Mouse (Mus musculus) limb, embryonic 11.5 days (tissue): ENCODE measurements around the gene Ino80. TPM values are rescaled to one million over a fixed set of nuclear protein-coding genes. Genes with fewer than 3 reads are reported as not detected.

ENCODE experiments used
- ATAC-seq: fragments of 200-750 bp; cut with Nextera tagmentation; 2 replicates; pipeline ENCODE4 v1.8.0; 2017; ENCODE audit warnings: low read depth; ENCODE audit not compliant: insufficient number of reproducible peaks, low FRiP score, low TSS enrichment
- DNase-seq: peaks from one replicate; pipeline ENCODE4 v3.0.0-alpha.2; 2015; ENCODE audit warnings: low spot score
- H3K27ac ChIP-seq: fragments of 300-500 bp; sonication (generic); replicated peaks from 2 replicates; pipeline ENCODE4 v1.5.1; 2014; ENCODE audit warnings: low read depth, mild to moderate bottlenecking, low read length
- H3K27me3 ChIP-seq: fragments of 300-500 bp; sonication (generic); 2 replicates; pipeline ENCODE4 v1.6.1; 2014; ENCODE audit warnings: mild to moderate bottlenecking, low read length, mixed read lengths; ENCODE audit not compliant: control insufficient read depth, insufficient read depth
- H3K36me3 ChIP-seq: fragments of 300-500 bp; sonication (generic); 2 replicates; pipeline ENCODE4 v1.6.1; 2014; ENCODE audit warnings: mild to moderate bottlenecking, low read length, moderate library complexity, mixed read lengths; ENCODE audit not compliant: control insufficient read depth, insufficient read depth
- H3K4me1 ChIP-seq: fragments of 300-500 bp; sonication (generic); 2 replicates; pipeline ENCODE4 v1.6.1; 2014; ENCODE audit warnings: low read length, mixed read lengths; ENCODE audit not compliant: control insufficient read depth, insufficient read depth
- H3K4me2 ChIP-seq: fragments of 300-500 bp; sonication (generic); 2 replicates; pipeline ENCODE4 v1.6.1; 2014; ENCODE audit warnings: low read depth, mild to moderate bottlenecking, moderate library complexity; ENCODE audit not compliant: severe bottlenecking
- H3K4me3 ChIP-seq: fragments of 300-500 bp; sonication (generic); 2 replicates; pipeline ENCODE4 v1.5.1; 2014; ENCODE audit warnings: low read depth, low read length
- H3K9ac ChIP-seq: fragments of 300-500 bp; sonication (generic); 2 replicates; pipeline ENCODE4 v1.6.1; 2014; ENCODE audit warnings: mild to moderate bottlenecking, low read length
- H3K9me3 ChIP-seq: fragments of 300-500 bp; sonication (generic); 2 replicates; pipeline ENCODE4 v1.6.1; 2016; ENCODE audit warnings: low read length; ENCODE audit not compliant: control insufficient read depth
- whole genome bisulfite sequencing: fragments of 180-500 bp; shearing (Covaris S2); extraction: QIAGEN DNeasy Blood & Tissue Kit; methylation state at CpG from one replicate; pipeline ENCODE4 v1.1.7; 2014; 5-methylcytosine and 5-hydroxymethylcytosine counted together
- polyA plus RNA-seq: library from polyadenylated mRNA; unstranded; fragments of >200 nt; fragmentation: Nextera tagmentation; extraction: Ambion mirVana; gene quantifications from 2 replicates; pipeline ENCODE4 v1.2.1, GENCODE M21; 2014

The Ino80 gene
- polyA plus RNA-seq, 1 experiment from 2014 or later: 5.2 TPM

DNA sequence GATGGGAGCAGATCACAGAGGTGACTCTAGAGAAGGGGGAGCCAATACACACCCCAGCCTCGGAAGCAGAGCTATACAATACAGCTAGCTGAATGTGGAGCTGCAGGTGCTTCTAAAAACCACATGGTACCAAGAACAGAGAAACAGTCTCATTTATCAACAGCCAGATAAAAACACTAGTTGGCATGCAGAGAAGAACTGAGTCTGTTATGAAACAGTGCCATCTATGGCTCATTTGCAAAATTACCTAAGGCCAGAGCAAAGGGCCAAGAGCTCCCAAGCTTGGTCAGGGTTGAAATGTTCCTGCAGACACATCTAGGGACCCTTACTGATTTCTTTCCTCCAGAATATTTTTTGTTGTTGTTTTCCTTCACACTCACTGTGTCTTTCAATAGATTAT, 63.7 kb downstream of the Ino80 start:
- ATAC-seq: no peak
- 67% methylated on average over 1 of the region's 1 CpGs for WGBS
- Histone ChIP-seq H3K36me3 (peaks cover 3% of the 10 kb centered on the region; the same call in 1 of the 2 replicates), H3K4me3 (no peak overlapping the region), H3K9ac (no peak overlapping the region), H3K4me2 (no peak overlapping the region), H3K4me1 (no peaks in the 10 kb centered on the region), H3K9me3 (no peaks in the 10 kb centered on the region), H3K27ac (no peak overlapping the region), H3K27me3 (no peaks in the 10 kb centered on the region)
- no peak for DNase-seq

DNA sequence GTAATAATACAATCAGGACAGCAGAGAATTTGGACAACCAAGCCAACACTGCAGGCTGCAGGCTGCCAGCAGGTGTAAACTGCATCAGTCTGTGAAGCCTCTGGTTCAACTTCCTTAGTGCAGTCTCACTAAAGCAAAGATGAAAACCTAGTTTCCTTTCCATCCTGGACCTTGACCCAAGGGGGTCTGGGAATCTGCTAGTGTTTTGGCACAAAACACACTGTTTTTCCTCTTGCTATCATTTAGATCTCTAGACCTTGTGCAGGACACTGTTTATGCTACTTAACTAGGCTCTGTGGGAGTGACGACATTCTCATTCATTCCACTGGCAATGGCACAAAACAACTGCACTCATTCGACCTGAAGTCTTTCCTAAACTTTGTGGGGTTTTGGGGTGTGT, 65.8 kb downstream of the Ino80 start:
- Histone ChIP-seq H3K9ac (no peak overlapping the region), H3K9me3 (no peaks in the 10 kb centered on the region), H3K4me2 (no peak overlapping the region), H3K27me3 (no peaks in the 10 kb centered on the region), H3K4me3 (no peak overlapping the region), H3K36me3 (peaks cover 3% of the 10 kb centered on the region; the same call in 1 of the 2 replicates), H3K27ac (no peak overlapping the region), H3K4me1 (no peaks in the 10 kb centered on the region)
- no peak for ATAC-seq
- WGBS: 80% methylated on average over 2 of the region's 2 CpGs
- DNase-seq: no peak

DNA sequence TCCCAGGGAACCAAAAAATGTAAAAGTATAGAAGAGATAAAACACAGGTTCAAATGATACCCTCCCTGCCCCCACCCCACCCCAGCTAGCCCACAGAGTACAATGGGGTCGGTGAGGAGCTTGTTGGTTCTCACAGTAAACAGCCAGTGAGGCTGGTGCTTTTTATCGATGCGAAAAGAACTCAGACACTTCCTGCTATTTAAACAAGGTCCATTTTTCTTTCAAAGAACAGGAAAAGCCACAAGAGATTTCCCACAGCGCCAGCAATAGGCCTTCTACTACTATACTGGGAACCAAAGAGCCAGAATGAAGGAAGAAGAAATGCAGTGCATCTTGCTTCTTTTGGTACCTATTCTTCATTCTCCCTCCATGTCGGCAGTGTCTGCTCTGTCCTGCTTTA, 66.5 kb downstream of the Ino80 start:
- DNase-seq: no peak
- Histone ChIP-seq H3K4me1 (no peaks in the 10 kb centered on the region), H3K36me3 (peaks cover 3% of the 10 kb centered on the region; the same call in 1 of the 2 replicates), H3K9ac (no peak overlapping the region), H3K4me2 (no peak overlapping the region), H3K4me3 (no peak overlapping the region), H3K27me3 (no peaks in the 10 kb centered on the region), H3K9me3 (no peaks in the 10 kb centered on the region), H3K27ac (no peak overlapping the region)
- ATAC-seq: no peak
- WGBS: 94% methylated on average over 5 of the region's 5 CpGs

DNA sequence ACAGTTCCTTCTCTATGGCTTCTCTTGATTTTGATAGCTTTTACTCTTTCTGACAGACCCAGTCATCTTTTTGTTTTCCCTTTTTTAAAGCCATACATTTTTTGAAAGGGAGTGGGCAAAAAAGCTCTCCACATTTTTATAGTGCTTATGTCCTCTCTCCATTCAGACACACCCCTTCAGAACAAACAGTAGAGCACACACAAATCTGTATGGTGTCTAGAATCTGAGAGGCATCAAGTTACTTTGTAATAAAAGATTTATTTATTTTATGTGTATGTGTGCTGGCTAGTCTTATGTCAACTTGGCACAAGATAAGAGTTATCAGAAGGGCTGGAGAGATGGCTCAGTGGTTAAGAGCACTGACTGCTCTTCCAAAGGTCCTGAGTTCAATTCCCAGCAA, 68.8 kb downstream of the Ino80 start:
- Histone ChIP-seq H3K9ac (no peak overlapping the region), H3K36me3 (peaks cover 6% of the 10 kb centered on the region; the same call in 1 of the 2 replicates), H3K9me3 (no peaks in the 10 kb centered on the region), H3K27ac (no peak overlapping the region), H3K4me3 (no peak overlapping the region), H3K4me2 (no peak overlapping the region), H3K4me1 (no peaks in the 10 kb centered on the region), H3K27me3 (no peaks in the 10 kb centered on the region)
- no peak for ATAC-seq
- DNase-seq: no peak

DNA sequence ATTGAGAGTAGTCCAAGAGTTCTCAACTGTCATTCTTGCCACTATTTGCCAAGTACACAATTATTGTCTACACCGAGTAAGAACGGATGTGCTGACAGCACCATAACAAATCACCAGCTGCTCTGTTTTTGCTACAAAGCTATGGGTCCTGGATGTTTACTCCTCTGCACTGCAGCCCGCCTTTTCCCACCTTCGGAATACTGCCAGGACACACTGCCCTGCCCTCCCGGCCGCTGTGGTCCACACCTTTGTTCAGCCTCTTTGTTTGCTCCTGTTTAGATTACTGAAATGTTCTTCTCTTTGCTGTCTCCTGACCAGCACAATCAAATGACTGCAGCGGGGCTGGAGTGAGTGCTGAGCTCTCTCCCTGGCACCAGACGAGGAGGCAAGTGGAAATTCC, 69.2 kb downstream of the Ino80 start:
- ATAC-seq: no peak
- WGBS: 77% methylated on average over 8 of the region's 8 CpGs
- no peak overlapping the region for H3K4me3 ChIP-seq
- H3K27me3 ChIP-seq: no peaks in the 10 kb centered on the region
- DNase-seq: no peak
- H3K36me3 ChIP-seq: peaks cover 6% of the 10 kb centered on the region; the same call in 1 of the 2 replicates
- H3K9ac ChIP-seq: no peak overlapping the region
- H3K9me3 ChIP-seq: no peaks in the 10 kb centered on the region
- no peak overlapping the region for H3K27ac ChIP-seq
- H3K4me1 ChIP-seq: no peaks in the 10 kb centered on the region
- H3K4me2 ChIP-seq: no peak overlapping the region

DNA sequence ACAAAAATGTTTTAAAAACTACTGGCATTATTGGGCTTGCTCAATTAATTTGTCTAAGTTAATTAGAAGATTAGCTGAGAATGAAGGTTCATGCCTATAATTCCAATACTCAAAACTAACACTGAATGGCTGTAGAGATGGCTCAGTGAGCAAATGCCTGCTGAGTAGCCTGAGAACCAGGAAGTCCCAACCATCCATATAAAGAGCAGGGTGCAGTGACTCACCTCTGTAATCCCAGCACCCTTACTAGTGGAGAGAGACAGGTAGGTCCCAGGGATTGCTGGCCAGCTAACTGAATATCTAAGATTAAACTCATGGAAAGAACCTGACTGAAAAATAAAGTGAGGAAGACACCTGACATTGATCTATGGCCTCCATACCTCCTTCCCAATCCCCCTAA, 78.2 kb downstream of the Ino80 start:
- Histone ChIP-seq H3K27ac (no peak overlapping the region), H3K9me3 (no peaks in the 10 kb centered on the region), H3K27me3 (no peaks in the 10 kb centered on the region), H3K9ac (no peak overlapping the region), H3K4me2 (no peak overlapping the region), H3K36me3 (0 out of 2 replicates have a peak, but pooled peaks cover 2% of the 10 kb centered on the region), H3K4me1 (no peaks in the 10 kb centered on the region), H3K4me3 (no peak overlapping the region)
- ATAC-seq (no peak), DNase-seq (no peak)

DNA sequence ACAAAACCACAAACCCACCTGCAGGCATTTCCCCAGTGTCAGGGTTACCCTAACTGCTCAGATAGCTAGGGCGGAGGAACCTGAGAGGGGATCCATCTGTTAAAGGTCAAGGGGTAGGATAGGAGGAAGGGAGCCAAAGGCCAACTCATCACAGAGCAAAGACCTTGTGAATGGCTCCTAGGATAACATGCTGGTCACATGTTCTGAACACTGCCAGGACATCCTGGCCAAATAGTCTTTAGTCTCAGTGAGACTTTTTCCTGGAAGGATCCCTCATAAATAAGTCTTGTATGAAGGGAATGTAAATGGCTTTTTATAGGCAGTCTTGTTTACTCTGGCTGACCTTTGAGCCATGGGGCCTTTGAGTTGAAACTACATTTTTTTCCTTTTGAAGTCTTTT, 78.8 kb downstream of the Ino80 start:
- ATAC-seq: no peak
- no peaks in the 10 kb centered on the region for H3K27me3 ChIP-seq
- no peak overlapping the region for H3K4me3 ChIP-seq
- 90% methylated on average over 1 of the region's 1 CpGs for WGBS
- no peak for DNase-seq
- 0 out of 2 replicates have a peak, but pooled peaks cover 2% of the 10 kb centered on the region for H3K36me3 ChIP-seq
- no peak overlapping the region for H3K9ac ChIP-seq
- no peaks in the 10 kb centered on the region for H3K4me1 ChIP-seq
- no peak overlapping the region for H3K27ac ChIP-seq
- no peaks in the 10 kb centered on the region for H3K9me3 ChIP-seq
- no peak overlapping the region for H3K4me2 ChIP-seq

DNA sequence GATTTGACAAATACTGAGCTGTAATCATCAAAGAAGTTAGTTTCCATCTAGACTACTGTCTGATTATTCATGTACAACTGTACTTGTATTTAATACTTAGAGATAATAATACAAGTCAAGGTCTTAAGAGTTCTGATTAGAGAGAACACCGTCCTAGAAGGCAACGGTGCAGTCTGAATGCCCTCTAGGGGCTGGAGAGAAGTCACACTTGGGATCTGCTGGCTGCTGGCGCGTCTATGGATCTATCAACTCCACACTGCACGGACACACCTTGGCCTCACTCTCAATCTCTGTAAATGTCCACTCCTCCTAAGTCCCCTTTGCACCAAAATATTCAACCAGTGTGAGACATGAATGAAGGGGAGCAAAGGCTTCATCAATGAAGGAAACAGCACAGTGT, 79.2 kb downstream of the Ino80 start:
- DNase-seq (no peak), ATAC-seq (no peak)
- no peaks in the 10 kb centered on the region for H3K9me3 ChIP-seq
- H3K27me3 ChIP-seq: no peaks in the 10 kb centered on the region
- no peak overlapping the region for H3K9ac ChIP-seq
- H3K4me2 ChIP-seq: no peak overlapping the region
- H3K27ac ChIP-seq: no peak overlapping the region
- H3K4me1 ChIP-seq: no peaks in the 10 kb centered on the region
- H3K4me3 ChIP-seq: no peak overlapping the region
- 0 out of 2 replicates have a peak, but pooled peaks cover 2% of the 10 kb centered on the region for H3K36me3 ChIP-seq
- 93% methylated on average over 5 of the region's 5 CpGs for WGBS

DNA sequence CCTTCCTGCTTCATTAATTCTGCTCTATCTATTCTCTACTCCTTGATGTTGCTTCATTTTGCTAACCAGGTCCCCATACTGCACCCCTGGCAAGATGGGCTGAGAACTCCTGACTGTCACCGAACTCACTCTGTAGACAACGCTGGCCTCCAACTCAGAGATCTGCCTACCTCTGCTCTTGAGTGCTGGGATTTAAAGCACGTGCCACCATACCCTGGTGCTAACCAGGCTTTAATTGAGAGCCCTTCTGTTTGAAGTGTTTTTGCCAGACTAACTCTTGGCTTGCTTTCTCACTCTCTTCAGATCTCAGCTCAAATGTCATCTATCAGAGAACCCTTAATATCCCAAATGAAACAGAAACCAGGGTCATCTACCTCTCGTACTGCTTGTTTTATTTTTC, 87.5 kb downstream of the Ino80 start:
- 88% methylated on average over 4 of the region's 4 CpGs for WGBS
- no peaks in the 10 kb centered on the region for H3K9me3 ChIP-seq
- peaks cover 7% of the 10 kb centered on the region; the same call in 1 of the 2 replicates for H3K36me3 ChIP-seq
- H3K27ac ChIP-seq: no peak overlapping the region
- DNase-seq: no peak
- no peaks in the 10 kb centered on the region for H3K4me1 ChIP-seq
- H3K9ac ChIP-seq: no peak overlapping the region
- no peak overlapping the region for H3K4me2 ChIP-seq
- H3K4me3 ChIP-seq: no peak overlapping the region
- ATAC-seq: no peak
- H3K27me3 ChIP-seq: no peaks in the 10 kb centered on the region
